Mouse (Mus musculus) adrenal gland, adult 2 months (tissue): ENCODE measurements at regions not wholly inside any gene's neighbourhood (a gene's known extent, or its start where the extent isn't known, plus 50 kb on each side); places are given as distances from the start of the nearest gene placed in this dataset.

Source experiments
- DNase-seq: peaks from one replicate; pipeline ENCODE4 v3.0.0; 2021

DNA sequence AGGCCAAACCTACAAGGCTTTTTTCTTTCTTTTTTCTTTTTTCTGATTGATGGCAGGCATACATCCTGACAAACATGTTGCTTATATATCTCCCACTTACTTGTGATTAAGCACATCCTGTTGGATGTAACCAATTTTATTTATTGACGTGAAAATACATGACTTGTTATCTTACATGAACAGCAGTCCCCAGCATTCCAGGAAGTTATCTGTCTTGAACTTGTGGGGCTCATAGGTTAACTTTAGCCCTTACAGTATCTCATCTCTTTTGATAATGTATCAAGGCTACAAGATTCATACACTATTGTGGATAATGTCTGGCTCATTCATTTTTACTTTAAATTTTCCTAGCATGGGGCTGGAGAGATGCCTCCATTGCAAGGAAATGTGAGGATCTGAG is 852.0 kb upstream of the Agtr1b start:
- no peak for DNase-seq

DNA sequence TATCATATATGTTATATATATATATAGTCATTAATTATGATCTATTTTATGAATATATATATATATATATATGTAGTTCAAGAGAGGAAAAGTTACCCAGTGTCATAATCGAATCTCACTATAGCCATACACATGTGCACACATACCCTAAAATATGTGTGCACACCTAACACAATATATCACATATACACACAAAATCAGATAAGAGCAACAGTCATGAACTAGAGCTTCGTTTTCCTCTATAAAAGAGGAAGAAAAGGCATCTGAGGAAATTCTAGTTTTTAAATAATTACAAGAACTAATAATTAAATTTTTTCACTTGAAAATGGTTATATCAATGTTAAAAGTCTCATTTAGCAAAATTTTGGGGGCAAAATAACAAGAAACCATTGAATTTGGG is 835.3 kb upstream of the Tbl1xr1 start:
- no peak for DNase-seq

GRCm38 (mm10) chr3:21256129-21256760 is 820.2 kb upstream of the Tbl1xr1 start:
- no peak for DNase-seq

GRCm38 (mm10) chr3:21263317-21263716 is 813.1 kb upstream of the Tbl1xr1 start:
- DNase-seq, result no peak

GRCm38 (mm10) chr3:21265491-21265890 is 811.0 kb upstream of the Tbl1xr1 start:
- DNase-seq, result no peak

GRCm38 (mm10) chr3:21268429-21269129 is 807.9 kb upstream of the Tbl1xr1 start:
- peak; percentile 84 for DNase-seq

- no peak for DNase-seq
Measured at GRCm38 (mm10) chr3:21269130-21269440, 807.4 kb upstream of the Tbl1xr1 start.

DNA sequence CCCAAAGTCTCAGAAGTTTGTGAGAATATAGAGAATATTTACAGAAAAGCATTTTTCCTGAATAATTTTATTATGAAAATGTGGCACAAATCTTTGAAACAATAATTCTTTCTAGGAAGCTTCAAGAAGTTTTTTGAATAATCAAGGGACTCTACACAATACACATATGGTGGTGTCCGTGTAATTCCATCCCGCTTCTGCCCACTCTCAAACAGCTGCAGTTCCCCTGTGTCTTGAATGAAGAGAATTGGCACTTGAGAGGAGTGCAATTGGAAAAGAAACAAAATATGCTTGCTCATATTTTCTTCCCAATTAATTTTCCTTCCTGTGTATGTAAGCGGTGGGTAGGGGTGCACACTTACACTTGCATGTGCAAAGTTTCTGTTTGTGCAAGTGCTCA is 805.7 kb upstream of the Tbl1xr1 start:
- DNase-seq, result no peak

- DNase-seq, result peak; percentile 56
Measured at GRCm38 (mm10) chr3:21272219-21272618, 804.2 kb upstream of the Tbl1xr1 start.

DNA sequence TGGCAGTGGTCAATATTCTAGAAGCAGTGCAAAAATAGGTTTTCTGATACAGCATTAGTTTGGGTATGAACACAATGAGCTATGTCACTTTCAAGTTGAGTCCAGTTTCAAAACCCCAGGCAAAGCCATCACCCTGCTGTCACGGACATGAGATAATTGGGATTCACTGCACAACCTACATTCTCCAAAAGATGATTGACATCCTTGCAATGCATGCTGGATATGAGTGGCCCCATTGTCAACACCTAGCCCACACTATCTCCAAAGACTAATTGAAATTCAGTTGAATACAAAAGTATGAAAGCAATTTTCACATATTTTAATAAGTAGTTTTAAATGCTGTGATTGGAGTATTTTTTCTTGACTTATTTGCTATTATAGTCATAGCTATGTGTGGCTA is 783.7 kb upstream of the Tbl1xr1 start:
- no peak for DNase-seq

- DNase-seq, result no peak
Measured at GRCm38 (mm10) chr3:21293308-21293707, 783.1 kb upstream of the Tbl1xr1 start.

DNA sequence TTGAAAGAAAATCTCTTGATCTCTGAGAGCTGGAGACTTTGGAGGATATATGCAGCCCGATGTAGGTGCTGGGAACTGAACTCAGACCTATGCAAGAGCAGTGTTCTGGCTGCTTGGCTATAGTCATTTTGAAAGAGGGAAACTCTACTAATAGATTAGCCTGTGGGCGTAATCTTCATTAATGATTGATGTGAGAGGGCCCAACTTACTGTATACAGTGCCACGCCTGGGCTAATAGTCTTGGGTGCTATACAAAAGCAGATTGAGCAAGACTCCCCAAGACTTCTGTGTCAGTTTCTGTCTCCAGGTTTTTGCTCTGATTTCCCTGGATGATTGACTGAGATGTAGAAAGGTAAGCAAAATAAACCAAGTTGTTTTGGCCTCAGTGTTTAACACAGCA is 781.7 kb upstream of the Tbl1xr1 start:
- no peak for DNase-seq

DNA sequence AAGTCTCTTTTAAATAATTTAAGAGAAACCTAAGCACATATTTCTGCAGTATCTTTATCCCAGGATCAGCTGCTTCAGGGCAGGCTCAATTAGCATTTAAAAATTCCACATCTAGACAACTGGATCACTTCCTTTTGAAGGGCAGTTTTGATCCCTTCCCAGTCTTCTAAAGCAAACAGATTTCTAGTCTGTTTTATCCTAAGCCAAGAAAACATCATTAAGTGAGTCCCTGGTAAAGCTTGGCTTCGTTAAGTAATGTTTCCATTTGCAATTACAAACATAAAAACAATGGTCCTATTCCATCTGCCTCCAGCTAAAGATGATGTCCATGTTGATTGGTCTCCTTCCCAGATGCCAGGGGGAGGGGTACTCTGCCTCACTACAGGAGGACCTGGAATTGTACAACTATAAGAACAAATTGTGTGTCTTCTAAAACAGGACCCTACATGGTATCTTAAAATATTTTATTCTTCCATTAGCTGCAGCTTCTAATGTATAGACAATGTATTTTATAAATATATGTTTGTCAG is 779.8 kb upstream of the Tbl1xr1 start:
- DNase-seq, result no peak

- DNase-seq, result no peak
Measured at GRCm38 (mm10) chr3:21325329-21325896, 751.0 kb upstream of the Tbl1xr1 start.

DNA sequence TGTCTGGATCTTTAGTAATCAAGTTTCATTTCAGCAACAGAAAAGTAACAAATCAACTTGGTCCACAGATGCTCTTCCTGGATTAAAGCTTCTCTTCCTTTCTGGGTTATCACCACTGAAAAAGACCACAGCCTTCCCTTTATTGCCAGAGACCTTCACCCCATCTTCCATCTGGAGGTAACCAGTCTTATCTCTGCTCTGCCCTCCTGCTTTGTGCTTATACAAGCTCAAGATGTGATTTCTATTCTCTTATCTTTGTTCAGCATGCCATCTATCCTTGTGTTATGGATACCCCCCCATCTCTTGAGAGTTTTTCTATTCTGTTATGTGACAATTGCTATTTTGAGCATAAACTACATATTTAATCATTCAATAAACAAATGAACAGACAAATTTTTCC is 734.5 kb upstream of the Tbl1xr1 start:
- no peak for DNase-seq

GRCm38 (mm10) chr3:21343095-21343494 is 733.4 kb upstream of the Tbl1xr1 start:
- no peak for DNase-seq

DNA sequence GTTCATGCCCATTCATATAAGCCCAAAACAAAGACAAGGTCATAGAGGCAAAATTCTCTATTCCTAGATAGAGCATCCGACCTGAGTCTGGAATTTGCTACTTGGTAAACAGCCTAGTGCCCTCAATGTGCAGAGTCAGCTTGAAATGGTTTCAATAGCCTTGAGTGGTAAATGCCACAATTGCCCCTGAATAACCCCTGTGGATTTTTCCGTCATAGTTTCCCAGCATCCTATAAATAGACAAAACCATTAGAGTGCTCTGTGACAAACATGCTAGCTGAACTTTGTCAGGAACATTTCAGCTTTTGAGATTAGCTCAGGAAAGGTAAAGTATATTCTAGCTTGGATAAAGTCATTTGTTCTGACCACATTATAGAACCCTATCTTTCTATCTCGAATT is 727.0 kb upstream of the Tbl1xr1 start:
- DNase-seq, result no peak

- DNase-seq, result no peak
Measured at GRCm38 (mm10) chr3:21356150-21356549, 720.3 kb upstream of the Tbl1xr1 start.

DNA sequence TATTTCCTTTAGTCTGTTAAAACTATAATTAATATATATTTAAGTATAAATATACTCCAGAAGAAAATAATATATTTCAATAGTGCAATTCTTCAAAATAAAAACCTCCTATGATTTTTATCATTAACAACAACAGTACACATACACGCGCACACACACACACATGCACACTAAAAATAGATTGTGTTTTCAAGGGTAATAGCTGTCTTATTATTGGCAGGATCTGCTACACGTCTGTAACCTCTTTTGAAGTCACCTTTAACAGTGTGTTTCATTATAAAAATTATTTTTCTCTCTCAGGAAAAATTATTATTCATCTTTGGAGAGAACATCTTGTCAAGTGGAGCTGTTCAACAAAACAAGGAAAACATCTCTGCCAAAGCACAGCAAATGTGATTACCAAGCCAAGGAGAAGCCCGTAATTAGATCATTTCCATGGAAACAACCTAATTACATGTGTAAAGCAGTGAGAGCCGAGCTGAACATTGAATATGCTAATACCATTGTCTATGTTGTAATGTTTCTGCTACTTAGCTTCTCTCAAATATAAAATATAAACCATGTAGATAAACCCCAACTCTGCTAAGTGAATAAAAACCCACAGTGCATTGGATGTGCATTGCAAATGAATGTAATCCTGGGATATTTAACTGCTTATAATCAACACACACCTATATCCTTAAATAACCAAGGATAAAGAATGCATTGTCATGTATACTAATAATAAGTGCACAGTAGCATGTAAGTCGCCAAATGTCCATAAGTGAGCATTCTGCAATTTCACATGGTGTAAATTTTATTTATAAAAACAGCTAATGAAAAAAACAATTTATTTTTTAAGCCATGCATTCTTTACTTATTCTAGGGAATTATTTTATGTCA is 719.4 kb upstream of the Tbl1xr1 start:
- no peak for DNase-seq

- no peak for DNase-seq
Measured at GRCm38 (mm10) chr3:21358068-21358467, 718.4 kb upstream of the Tbl1xr1 start.

GRCm38 (mm10) chr3:21361069-21361468 is 715.4 kb upstream of the Tbl1xr1 start:
- no peak for DNase-seq

DNA sequence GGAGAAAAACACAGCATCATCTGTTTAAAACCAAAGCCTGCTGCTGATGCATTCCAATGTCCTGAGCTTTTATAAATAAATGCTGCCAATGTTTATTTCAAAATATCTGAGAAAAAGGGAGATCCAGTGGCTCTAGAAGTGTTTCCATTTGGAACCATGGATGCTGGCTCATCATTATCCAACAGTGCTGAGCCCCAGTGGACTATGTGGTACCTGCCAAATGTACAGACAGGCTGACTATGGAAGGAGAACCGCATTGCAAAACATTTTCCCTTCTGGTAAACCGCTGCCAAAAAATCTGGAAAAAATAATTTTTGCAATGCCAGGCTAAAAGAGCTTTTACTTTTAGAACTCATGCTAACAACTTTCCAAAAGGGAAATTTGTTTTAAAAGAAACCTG is 696.6 kb upstream of the Tbl1xr1 start:
- DNase-seq, result peak; percentile 37

DNA sequence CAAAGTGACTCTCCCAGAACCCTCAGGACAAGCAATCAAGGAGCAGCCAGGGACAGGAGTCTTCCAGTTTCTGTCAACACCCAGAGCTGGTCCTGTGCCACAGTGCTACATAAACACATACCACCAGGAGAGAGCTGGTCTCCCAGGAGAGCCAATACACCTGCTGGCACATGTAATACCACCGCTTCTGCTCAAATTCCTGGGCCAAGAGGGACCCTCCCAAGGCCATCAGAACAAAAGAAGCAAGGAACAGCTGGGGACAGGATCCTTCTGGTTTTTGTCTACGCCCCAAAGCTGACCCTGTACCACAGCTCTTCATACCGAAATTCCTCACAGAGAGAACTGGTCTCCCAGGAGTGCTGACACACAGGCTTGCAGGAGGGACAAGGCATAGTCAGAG is 695.4 kb upstream of the Tbl1xr1 start:
- DNase-seq, result no peak
